Mouse (Mus musculus) erythroblast, embryonic 14.5 days (primary cell): ENCODE results near the gene Kctd17.

Experiments used
- GATA1 ChIP-seq: IDR thresholded peaks from 2 replicates; pipeline ENCODE4 v1.6.1; 2012; ENCODE audit warnings: low read length, inconsistent platforms, mixed read lengths
- TAL1 ChIP-seq: IDR thresholded peaks from 3 replicates; pipeline ENCODE4 v1.6.1; 2012; ENCODE audit warnings: low read length, inconsistent platforms, mixed read lengths

DNA sequence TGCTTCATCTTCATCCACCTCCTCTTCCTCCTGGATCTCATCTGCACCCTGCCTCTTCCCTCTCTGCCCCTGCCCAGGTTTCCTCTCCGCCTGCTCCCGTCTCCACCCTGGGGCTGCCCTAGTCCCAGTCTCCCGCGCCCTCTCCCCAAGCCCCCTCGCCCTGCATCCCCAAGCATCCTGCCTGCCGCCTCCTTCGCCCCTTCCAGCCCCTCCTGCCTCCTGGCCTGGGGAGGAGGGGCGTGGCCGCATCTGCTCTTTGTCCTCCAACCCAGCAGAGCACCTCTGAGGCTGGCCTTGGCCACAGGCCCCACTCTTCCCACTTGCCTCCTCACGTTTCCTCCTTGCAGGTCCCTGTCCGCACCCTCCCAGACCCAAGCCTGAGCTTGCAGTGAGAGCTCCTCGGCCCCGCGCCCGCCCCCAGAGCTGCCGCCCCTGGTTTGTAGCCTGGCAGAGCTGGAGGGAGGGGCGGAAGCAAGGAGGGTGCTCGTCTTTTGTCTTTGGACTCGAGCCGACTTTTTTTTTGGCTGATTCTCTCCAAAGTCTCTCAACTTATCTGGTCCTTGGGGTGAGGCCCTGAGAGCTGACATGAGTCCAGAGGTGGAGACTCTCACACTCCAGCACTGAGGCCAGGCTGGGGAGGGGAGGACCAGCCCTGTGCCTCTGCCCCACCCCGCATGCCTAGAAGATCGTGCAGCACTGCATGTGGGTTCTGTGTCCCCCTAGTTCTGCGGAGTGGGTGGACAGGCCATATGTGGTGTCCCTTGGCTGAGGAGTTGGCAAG is 9.1 kb downstream of the Kctd17 start:
- TF ChIP-seq TAL1 = no peak
- TF ChIP-seq GATA1 = no peak
